Mouse (Mus musculus) c-Kit-positive CD71-positive TER-119-positive erythroid progenitor cells, embryonic 14.5 days (primary cell): ENCODE results near the gene Dhx9.
"Not testable (repeated sequence)": the region's sequence is repeated elsewhere in the genome, so short reads cannot be mapped to it uniquely, and the experiment has no call there.

Source experiments
- DNase-seq: peaks from one replicate; pipeline ENCODE4 v3.0.0-alpha.2; 2013; ENCODE audit warnings: low spot score

The Dhx9 gene

GRCm38 (mm10) chr1:153486120-153486519, 1.3 kb downstream of the Dhx9 start:
- DNase-seq: not testable (repeated sequence)

DNA sequence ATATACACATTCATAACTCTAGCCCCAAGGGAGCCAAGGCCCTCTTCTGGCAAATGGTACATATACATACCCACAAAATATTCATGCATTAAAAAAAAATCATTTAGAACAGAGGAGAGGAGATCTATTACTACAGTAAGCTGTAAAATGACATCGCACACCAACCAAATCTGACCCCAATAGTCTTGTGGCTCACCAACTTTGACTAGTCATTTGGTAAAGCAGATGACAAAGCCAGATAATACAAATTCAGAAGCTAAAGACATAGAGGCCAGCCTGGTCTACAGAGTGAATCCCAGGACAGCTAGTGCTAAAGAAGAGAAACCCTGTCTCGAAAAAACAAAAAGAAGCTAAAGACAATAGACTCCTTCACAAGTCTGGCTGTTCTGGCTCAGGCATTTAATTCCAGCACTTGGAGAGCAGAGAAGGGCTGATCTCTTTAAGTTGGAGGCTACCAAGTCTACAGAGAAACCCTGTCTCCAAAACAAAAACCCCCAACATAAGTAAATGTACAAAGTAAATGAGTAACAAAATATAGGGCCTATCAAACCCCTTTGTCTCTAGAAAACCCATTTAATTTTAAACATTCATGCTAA, 2.2 kb downstream of the Dhx9 start:
- DNase-seq: peak; percentile 34

DNA sequence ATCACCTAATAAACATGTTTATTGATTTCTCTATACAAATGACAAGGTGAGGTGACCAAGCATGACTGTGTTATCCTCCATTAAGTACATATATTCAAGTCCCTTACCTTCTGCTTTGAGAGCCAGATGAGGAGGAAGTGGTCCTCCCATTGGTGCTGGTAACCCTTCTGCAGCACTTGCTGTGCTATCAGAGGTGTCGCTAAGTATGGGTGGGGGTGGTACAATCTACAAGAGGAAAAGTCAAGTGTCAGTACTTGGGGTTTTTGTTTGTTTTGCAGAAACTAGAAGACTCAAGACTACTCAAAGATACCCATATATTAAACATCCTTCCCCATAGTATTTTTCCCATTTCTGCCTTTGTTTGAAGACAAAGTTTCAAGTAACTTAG, 6.4 kb downstream of the Dhx9 start:
- DNase-seq: no peak

GRCm38 (mm10) chr1:153480386-153481024, 7.0 kb downstream of the Dhx9 start:
- DNase-seq: peak; percentile 71

DNA sequence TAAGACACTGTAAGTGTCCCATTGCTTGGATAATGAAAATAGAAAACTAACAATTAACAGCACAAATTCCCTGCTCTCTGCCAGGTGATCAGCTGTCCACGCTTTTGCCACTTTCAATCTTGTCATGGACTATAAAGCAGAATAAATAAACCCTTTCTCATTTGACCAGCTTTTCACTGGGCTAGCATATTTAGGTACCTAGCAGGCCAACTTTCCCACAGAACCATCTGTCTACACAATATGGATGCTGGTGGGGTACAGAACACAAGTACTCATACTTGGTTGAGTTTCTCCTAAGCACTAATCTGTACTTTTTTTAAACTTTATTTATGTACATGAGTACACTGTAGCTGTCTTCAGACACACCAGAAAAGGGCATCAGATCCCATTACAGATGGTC, 8.2 kb downstream of the Dhx9 start:
- DNase-seq: no peak

GRCm38 (mm10) chr1:153461796-153462195, 25.7 kb downstream of the Dhx9 start:
- no peak for DNase-seq

DNA sequence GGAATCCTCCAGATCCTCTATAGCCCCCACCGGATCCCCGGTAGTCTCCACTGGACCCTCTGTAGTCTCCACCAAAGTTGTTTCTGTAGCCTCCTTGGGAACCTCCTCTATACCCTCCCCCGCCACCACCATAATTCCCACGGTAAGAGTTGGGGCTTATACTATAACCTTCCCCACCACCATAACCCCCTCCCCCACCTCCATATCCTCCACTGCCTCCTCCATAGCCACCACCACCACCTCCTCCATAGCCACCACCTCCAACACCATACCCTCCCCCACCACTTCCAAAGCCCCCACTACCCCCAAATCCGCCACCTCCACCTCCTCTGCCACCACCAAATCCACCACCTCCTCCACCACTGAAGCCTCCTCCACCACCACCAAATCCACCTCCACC, 31.3 kb downstream of the Dhx9 start:
- DNase-seq: no peak

DNA sequence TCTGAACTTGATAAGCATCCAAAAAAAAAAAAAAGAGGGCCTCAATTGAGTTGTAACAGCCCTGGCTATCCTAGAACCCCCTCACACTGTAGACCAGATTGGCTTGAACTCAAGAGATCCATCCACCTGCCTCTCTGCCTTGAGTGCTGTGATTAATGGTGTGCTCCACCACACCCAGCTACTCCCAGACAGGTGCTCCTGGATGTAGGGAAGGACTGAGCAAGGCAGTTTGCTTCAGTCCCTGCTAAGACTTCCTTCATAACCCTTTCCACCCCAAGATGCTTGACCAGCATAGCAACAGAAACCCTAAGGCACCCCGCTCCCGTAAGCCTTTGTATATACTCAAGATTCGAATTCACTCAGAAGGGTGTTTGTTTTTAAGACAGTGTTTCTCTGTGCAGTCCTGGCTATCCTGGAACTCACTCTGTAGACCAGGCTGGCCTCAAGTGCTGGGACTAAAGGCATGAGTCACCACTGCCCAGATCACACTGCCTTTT, 34.3 kb downstream of the Dhx9 start:
- DNase-seq: no peak

- peak; percentile 45 for DNase-seq
These were observed 36.0 kb downstream of the Dhx9 start for GRCm38 (mm10) chr1:153451237-153452154.

DNA sequence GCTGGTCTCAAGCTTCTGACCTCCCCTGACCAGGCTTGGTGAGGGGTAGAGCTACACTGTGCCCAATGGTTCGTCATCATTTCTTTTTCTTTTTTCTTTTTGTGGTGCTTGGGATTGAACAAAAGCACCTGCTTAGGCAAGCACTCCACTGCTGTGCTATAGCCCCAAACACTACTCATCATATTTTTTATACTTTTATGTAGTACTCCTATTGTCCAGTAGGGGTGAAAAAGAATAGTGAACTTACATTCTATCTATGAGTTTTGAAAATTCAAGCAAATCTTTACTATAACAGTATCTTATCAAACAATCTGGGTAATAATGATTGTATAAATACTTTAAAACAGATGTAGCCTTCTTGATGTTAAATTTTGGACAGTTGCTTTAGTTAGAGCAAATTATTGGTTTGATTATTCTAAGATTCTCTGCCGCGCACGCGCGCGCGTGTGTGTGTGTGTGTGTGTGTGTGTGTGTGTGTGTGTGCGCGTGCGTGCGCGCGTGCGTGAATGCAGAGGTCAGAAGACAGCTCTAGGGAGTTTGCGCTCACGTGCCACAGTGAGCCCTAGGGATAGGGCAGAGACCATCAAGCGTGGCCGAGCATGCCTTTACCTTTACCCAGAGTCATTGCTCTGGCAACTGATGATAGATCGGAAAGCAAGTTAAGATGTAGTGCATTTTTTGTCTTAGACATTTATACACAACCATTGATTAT, 41.2 kb downstream of the Dhx9 start:
- DNase-seq: no peak

GRCm38 (mm10) chr1:153443632-153444031, 43.8 kb downstream of the Dhx9 start:
- DNase-seq: no peak

DNA sequence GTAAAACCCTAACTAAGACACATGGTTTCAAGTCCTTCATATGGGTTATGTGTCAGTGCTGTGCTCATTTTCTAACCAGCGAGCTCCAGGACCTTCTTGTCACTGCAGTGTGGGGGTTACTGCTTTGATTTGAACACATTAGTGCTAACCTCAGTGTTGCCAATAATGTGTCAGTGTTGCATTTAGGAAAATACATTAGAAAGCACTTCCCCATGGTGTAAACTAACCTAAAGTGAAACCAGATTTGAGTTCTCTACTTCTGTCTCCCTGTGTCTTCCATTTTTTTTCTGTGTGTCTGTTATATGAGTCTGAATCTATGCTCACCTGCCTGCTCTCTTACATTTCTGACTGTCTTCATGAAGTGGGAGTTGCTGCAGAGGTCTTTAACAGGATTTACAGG, 44.4 kb downstream of the Dhx9 start:
- DNase-seq: no peak

DNA sequence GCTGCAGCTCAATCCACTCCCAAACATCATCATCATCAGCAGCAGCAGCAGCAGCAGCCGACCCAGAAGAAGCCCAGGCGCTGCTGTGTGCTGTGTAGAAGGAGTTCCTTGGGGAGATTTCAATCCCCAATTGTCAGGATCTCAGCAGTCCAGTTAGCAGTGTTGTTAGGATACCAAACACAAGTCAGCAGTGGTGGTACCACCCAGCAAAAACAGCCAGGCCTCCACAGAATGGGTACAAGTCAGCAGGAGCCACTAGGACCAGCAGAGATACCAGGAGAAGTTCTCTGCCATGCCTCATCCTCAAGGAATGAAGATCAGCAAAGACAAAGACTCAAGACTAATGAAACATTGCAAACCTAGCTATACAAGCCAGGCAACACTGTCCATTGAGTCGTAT, 45.8 kb downstream of the Dhx9 start:
- no peak for DNase-seq

GRCm38 (mm10) chr1:153440752-153441151, 46.7 kb downstream of the Dhx9 start:
- no peak for DNase-seq

DNA sequence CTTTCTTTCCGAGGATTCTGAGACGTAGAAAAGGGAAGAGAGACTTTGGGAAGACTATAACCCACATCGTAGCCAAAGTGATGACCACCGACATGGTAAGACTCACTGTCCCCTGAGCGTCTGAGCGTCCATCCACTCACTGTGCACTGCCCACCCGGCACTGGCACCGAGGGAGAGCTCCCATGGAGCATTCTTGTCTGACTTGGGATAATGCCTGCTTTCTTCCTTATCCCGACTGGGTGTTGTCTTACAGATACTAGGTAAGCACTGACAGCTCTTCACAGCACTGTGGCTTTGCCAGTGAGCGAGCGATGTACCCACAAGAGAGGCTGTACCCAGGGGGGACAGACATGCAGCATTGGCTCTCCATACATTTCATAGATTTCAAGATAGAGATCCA, 49.9 kb downstream of the Dhx9 start:
- DNase-seq: no peak

GRCm38 (mm10) chr1:153433851-153434589, 53.4 kb downstream of the Dhx9 start:
- DNase-seq: no peak

DNA sequence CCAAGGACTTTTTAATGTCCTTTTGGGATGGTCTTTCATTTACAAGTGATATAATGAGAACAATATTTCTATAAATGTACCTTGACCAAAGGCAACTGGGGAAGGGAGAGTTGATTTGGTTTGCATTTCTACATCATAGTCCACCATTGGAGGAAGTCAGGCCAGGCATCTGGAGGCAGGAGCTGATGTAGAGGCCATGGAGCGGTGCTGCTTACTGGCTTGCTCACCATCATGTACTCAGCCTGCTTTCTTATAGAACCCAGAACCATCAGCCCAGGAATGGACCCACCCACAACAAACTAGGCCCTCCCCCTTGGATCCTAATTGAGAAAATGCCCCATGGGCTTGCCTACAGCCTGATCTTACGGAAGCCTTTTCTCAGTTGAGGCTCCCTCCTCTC, 55.1 kb downstream of the Dhx9 start:
- DNase-seq: no peak

- DNase-seq: no peak
These were observed 55.8 kb downstream of the Dhx9 start for GRCm38 (mm10) chr1:153431701-153432100.

DNA sequence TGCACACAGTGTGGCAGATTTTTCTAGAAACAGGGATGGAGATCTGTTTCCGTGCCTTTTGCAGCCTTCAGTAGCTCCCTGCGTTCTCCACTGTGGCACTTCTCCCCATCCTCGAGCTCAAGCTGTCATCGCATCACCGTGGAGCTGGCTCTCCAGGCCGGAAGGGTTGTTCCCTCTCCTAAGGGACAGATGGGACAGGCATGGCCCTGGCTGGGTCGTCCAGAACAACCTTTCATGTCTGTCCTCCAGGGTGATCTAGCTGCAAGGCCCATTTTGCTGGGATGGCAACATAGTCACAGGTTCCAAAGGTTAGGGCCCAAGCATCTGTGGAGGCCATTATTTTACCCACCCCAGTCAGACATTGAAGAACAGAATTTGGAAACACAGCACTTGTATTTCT, 56.3 kb downstream of the Dhx9 start:
- no peak for DNase-seq

- peak; percentile 79 for DNase-seq
These were observed 62.5 kb downstream of the Dhx9 start, which contains the start of gene Shcbp1l for GRCm38 (mm10) chr1:153424770-153425584. Shcbp1l (plus strand) TSS chr1:153425162.

GRCm38 (mm10) chr1:153424271-153424670, 63.2 kb downstream of the Dhx9 start:
- DNase-seq: peak; percentile 67
